Mouse (Mus musculus): ENCODE measurements at regions not wholly inside any gene's neighbourhood (a gene's known extent, or its start where the extent isn't known, plus 50 kb on each side); places are given as distances from the start of the nearest gene placed in this dataset.

- DNase-seq (ENCODE audit: low read depth) = no peak
Measured at GRCm38 (mm10) chr5:11983452-11983851, 65.6 kb downstream of the 4933402N22Rik start.

- DNase-seq (ENCODE audit: low read depth) = no peak
Measured at GRCm38 (mm10) chr5:11989140-11989539, 71.3 kb downstream of the 4933402N22Rik start.

- DNase-seq (ENCODE audit: low read depth) = no peak
Measured at GRCm38 (mm10) chr5:12000777-12001176, 82.9 kb downstream of the 4933402N22Rik start.

- no peak for DNase-seq (ENCODE audit: low read depth)
Measured at GRCm38 (mm10) chr5:12006473-12006872, 88.6 kb downstream of the 4933402N22Rik start.

- no peak for DNase-seq (ENCODE audit: low read depth)
Measured at GRCm38 (mm10) chr5:12016332-12016731, 98.5 kb downstream of the 4933402N22Rik start.

- DNase-seq (ENCODE audit: low read depth) = no peak
Measured at GRCm38 (mm10) chr5:12020489-12020888, 102.6 kb downstream of the 4933402N22Rik start.

- no peak for DNase-seq (ENCODE audit: low read depth)
Measured at GRCm38 (mm10) chr5:12024705-12025383, 107.0 kb downstream of the 4933402N22Rik start.

- DNase-seq (ENCODE audit: low read depth) = peak; percentile 51
Measured at GRCm38 (mm10) chr5:12030002-12030401, 112.2 kb downstream of the 4933402N22Rik start.

- no peak for DNase-seq (ENCODE audit: low read depth)
Measured at GRCm38 (mm10) chr5:12049806-12050205, 132.0 kb downstream of the 4933402N22Rik start.

GRCm38 (mm10) chr5:12080191-12080590, 162.3 kb downstream of the 4933402N22Rik start:
- DNase-seq (ENCODE audit: low read depth) = no peak

GRCm38 (mm10) chr5:12093680-12094079, 175.8 kb downstream of the 4933402N22Rik start:
- no peak for DNase-seq (ENCODE audit: low read depth)

- DNase-seq (ENCODE audit: low read depth) = no peak
Measured at GRCm38 (mm10) chr5:12116587-12117354, 198.9 kb downstream of the 4933402N22Rik start.

- DNase-seq (ENCODE audit: low read depth) = no peak
Measured at GRCm38 (mm10) chr5:12124935-12125334, 207.1 kb downstream of the 4933402N22Rik start.

GRCm38 (mm10) chr5:12127484-12128265, 209.8 kb downstream of the 4933402N22Rik start:
- DNase-seq (ENCODE audit: low read depth) = no peak

GRCm38 (mm10) chr5:12138961-12139360, 221.1 kb downstream of the 4933402N22Rik start:
- DNase-seq (ENCODE audit: low read depth) = no peak

GRCm38 (mm10) chr5:12153295-12153694, 229.9 kb upstream of the Sema3d start:
- no peak for DNase-seq (ENCODE audit: low read depth)

- DNase-seq (ENCODE audit: low read depth) = no peak
Measured at GRCm38 (mm10) chr5:12154551-12155091, 228.6 kb upstream of the Sema3d start.

GRCm38 (mm10) chr5:12191681-12192080, 191.5 kb upstream of the Sema3d start:
- no peak for DNase-seq (ENCODE audit: low read depth)

- DNase-seq (ENCODE audit: low read depth) = no peak
Measured at GRCm38 (mm10) chr5:12207452-12207851, 175.7 kb upstream of the Sema3d start.

GRCm38 (mm10) chr5:12209631-12210030, 173.6 kb upstream of the Sema3d start:
- DNase-seq (ENCODE audit: low read depth) = no peak

- DNase-seq (ENCODE audit: low read depth) = no peak
Measured at GRCm38 (mm10) chr5:12213448-12213847, 169.7 kb upstream of the Sema3d start.

GRCm38 (mm10) chr5:12219424-12220107, 163.6 kb upstream of the Sema3d start:
- DNase-seq (ENCODE audit: low read depth) = no peak
